Mouse (Mus musculus): Measurements from ENCODE around the gene Abcb1b. TPM values are rescaled to one million over a fixed set of nuclear protein-coding genes. Genes with fewer than 3 reads are reported as not detected.

The Abcb1b gene
- 1.5 TPM in 2 replicates for polyA plus RNA-seq (2012; rRNA removed)

DNA sequence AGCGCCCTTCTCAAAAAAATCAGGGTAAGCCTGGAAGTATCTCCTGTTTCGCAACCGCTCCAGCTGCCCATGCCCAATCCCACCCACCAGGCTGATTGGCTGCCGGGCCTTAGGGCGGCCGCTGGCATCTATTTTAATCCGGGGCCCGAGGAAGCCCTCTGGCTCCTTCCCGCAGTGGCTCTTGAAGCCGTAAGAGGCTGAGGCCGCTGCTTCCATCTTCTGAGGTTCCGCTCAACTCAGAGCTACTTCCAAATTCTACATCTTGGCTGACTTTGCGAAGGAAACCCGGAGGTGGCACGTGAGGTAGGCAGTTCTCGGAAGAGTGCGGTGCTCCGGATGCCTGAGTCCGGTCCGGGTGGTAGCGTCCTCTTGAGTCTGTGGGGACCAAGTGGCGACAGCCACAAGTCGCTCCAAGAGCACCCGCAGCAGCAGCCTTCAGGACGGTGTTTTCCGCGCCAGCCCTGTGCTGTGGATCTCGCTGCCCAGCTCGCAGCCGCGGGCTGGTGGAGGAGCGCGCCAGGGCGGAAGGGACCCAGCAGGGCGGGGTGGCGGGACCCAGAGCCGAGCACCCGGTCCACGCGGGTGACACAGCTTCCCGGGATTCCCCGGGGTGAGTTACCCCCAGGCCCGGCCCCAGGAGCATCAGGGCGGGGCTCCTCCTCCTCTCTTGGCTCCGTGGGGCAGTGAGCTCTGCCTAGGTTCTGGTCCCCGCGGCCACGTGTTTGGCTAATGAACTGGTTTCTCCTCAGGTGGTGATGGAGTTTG is at the start of gene Abcb1b:
Gene Abcb1b, plus strand, starts transcription at position 161 of the 765 bp plus-strand sequence.
- peak within 1 kb of the TSS; percentile 62 for H3K4me3 ChIP-seq (replicated peaks; ENCODE audit: insufficient read depth, low read depth, low read length)
- DNase-seq: peak; percentile 14 to 30
- no peak within 1 kb of the TSS for H3K27ac ChIP-seq (ENCODE audit: insufficient read depth, low read length)
- under 1% methylated on average over 46 of the region's 48 CpGs for WGBS
- no peaks in the 10 kb centered on the region; the same call in 1 of the 2 replicates for H3K27me3 ChIP-seq (ENCODE audit: control insufficient read depth, insufficient read depth, low read length)
- no peaks in the 10 kb centered on the region; the same call in 1 of the 2 replicates for H3K4me1 ChIP-seq (ENCODE audit: control insufficient read depth, insufficient read depth, low read length)
- TF ChIP-seq CTCF (IDR thresholded peaks at IDR 0.05; ENCODE audit: borderline replicate concordance, insufficient read depth, low read depth, low read length) (no peak), POLR2A (IDR thresholded peaks at IDR 0.05; ENCODE audit: borderline replicate concordance, insufficient read depth, low read length) (no peak)

- TF ChIP-seq POLR2A (IDR thresholded peaks at IDR 0.05; ENCODE audit: borderline replicate concordance, insufficient read depth, low read length) (no peak), CTCF (IDR thresholded peaks at IDR 0.05; ENCODE audit: borderline replicate concordance, insufficient read depth, low read depth, low read length) (no peak)
- no peaks in the 10 kb centered on the region for H3K27me3 ChIP-seq (ENCODE audit: control insufficient read depth, insufficient read depth, low read length)
- WGBS: 63% methylated on average over 3 of the region's 3 CpGs
- no peak for DNase-seq
- H3K27ac ChIP-seq (ENCODE audit: insufficient read depth, low read length): no peak overlapping the region
- no peak overlapping the region for H3K4me3 ChIP-seq (replicated peaks; ENCODE audit: insufficient read depth, low read depth, low read length)
- H3K4me1 ChIP-seq (ENCODE audit: control insufficient read depth, insufficient read depth, low read length): no peaks in the 10 kb centered on the region
Observed at GRCm38 (mm10) chr5:8772866-8773265, 25.1 kb upstream of the Abcb1b start.

DNA sequence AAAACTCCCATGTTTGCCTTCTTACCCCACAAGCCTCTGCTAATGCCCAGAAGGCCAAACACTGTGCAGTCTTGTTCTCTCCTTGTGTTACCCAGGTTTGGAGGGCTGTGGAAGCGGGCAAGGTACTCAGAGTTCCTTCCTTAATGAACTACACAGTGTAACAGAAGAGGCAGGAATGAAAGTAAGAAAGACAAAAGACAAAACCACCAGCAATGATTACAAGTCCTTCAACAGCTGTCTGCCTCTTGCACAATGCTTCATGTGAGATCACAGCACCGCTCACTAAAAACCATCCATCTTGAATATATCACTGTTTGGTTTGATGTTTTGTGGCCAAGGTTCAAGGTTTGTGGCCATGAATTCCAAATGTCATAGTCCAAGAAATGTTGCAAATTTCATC is 19.6 kb upstream of the Abcb1b start:
- Histone ChIP-seq H3K27me3 (ENCODE audit: control insufficient read depth, insufficient read depth, low read length) (no peaks in the 10 kb centered on the region), H3K4me3 (replicated peaks; ENCODE audit: insufficient read depth, low read depth, low read length) (no peak overlapping the region), H3K27ac (ENCODE audit: insufficient read depth, low read length) (no peak overlapping the region), H3K4me1 (ENCODE audit: control insufficient read depth, insufficient read depth, low read length) (no peaks in the 10 kb centered on the region)
- TF ChIP-seq CTCF (IDR thresholded peaks at IDR 0.05; ENCODE audit: borderline replicate concordance, insufficient read depth, low read depth, low read length): no peak
- no peak for TF ChIP-seq POLR2A (IDR thresholded peaks at IDR 0.05; ENCODE audit: borderline replicate concordance, insufficient read depth, low read length)
- DNase-seq: no peak
- WGBS: 85% methylated on average over 2 of the region's 2 CpGs

DNA sequence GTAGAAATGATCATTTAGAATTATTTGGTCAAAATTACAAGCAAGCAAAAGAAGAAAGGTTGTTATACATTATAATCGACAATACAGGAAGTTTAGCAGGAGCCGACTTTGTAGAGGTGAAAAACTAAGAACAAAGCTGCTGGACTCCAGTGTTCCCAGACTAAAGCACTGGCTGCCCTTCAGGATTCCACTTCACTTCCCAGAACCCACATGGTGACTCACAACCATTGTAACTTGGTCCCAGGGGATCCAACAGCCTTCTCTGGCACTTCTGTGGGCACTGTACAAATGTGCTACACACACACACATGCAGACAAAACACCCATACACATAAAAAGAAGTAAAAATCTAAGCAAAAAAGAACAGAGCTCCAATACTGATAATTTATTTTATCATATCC is 19.2 kb upstream of the Abcb1b start:
- no peak for DNase-seq
- Histone ChIP-seq H3K4me3 (replicated peaks; ENCODE audit: insufficient read depth, low read depth, low read length) (no peak overlapping the region), H3K27me3 (ENCODE audit: control insufficient read depth, insufficient read depth, low read length) (no peaks in the 10 kb centered on the region), H3K4me1 (ENCODE audit: control insufficient read depth, insufficient read depth, low read length) (no peaks in the 10 kb centered on the region), H3K27ac (ENCODE audit: insufficient read depth, low read length) (no peak overlapping the region)
- 94% methylated on average over 2 of the region's 2 CpGs for WGBS
- TF ChIP-seq POLR2A (IDR thresholded peaks at IDR 0.05; ENCODE audit: borderline replicate concordance, insufficient read depth, low read length): no peak

DNA sequence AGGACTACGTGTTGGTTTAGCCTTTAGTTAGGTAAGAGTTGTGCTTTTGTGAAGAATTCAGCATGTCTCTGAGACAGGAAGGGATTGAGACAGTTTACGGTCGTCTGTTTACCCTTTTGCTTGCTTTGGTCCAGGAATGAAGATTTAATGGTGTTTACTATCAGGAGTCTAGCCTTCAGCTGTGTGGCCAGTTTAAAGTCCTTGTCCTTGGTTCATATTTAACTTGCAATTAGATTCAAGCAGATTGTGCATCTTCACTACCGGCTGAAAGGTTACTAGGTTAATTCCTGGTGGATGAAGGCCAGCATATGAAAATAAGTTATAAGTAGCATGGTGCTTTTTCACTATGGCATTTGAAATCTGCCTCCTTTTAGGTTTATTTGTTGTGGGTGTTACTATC is 5.7 kb upstream of the Abcb1b start:
- Histone ChIP-seq H3K27me3 (ENCODE audit: control insufficient read depth, insufficient read depth, low read length) (no peaks in the 10 kb centered on the region; the same call in 1 of the 2 replicates), H3K4me1 (ENCODE audit: control insufficient read depth, insufficient read depth, low read length) (no peaks in the 10 kb centered on the region), H3K27ac (ENCODE audit: insufficient read depth, low read length) (no peak overlapping the region), H3K4me3 (replicated peaks; ENCODE audit: insufficient read depth, low read depth, low read length) (no peak overlapping the region)
- 71% methylated on average over 4 of the region's 4 CpGs for WGBS
- TF ChIP-seq POLR2A (IDR thresholded peaks at IDR 0.05; ENCODE audit: borderline replicate concordance, insufficient read depth, low read length): no peak
- no peak for TF ChIP-seq CTCF (IDR thresholded peaks at IDR 0.05; ENCODE audit: borderline replicate concordance, insufficient read depth, low read depth, low read length)
- no peak for DNase-seq

DNA sequence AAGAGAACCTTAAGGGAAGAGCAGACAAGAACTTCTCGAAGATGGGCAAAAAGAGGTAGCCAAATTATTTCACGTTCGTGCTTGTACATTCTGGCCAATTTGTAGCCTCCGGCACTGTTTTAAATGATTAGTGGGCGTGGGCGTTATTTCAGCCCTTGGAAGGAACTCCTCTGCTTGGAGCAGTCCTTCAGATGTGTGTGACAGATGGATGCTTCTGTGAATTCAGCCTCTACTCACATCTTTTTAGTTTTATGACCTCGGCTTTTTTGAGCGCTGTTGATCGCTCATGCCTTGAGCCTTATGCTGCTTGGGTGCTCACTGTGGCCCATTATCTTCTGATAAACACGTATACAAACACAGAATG is 787 bp downstream of the Abcb1b start:
- Histone ChIP-seq H3K27ac (ENCODE audit: insufficient read depth, low read length) (no peak overlapping the region), H3K27me3 (ENCODE audit: control insufficient read depth, insufficient read depth, low read length) (no peaks in the 10 kb centered on the region; the same call in 1 of the 2 replicates), H3K4me1 (ENCODE audit: control insufficient read depth, insufficient read depth, low read length) (no peaks in the 10 kb centered on the region; the same call in 1 of the 2 replicates), H3K4me3 (replicated peaks; ENCODE audit: insufficient read depth, low read depth, low read length) (peak overlapping the region; percentile 62)
- DNase-seq: no peak
- no peak for TF ChIP-seq CTCF (IDR thresholded peaks at IDR 0.05; ENCODE audit: borderline replicate concordance, insufficient read depth, low read depth, low read length)
- TF ChIP-seq POLR2A (IDR thresholded peaks at IDR 0.05; ENCODE audit: borderline replicate concordance, insufficient read depth, low read length): no peak
- 14% methylated on average over 10 of the region's 10 CpGs for WGBS

DNA sequence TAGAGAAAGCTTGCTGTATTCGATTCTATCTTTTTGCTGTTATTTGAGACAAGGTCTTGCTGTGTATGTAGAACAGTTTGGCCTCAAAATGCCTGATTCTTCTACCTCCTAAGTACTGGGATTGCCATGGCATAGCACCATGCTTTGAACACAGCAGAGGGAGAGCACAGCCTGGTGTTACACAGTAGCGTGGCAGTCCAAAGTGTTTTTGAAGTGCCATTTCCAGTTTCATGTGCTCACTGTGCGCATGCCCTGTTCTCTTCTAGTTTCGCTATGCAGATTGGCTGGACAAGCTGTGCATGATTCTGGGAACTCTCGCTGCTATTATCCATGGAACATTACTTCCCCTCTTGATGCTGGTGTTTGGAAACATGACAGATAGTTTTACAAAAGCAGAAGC is 7.8 kb downstream of the Abcb1b start:
- DNase-seq: no peak
- no peak for TF ChIP-seq POLR2A (IDR thresholded peaks at IDR 0.05; ENCODE audit: borderline replicate concordance, insufficient read depth, low read length)
- no peak for TF ChIP-seq CTCF (IDR thresholded peaks at IDR 0.05; ENCODE audit: borderline replicate concordance, insufficient read depth, low read depth, low read length)
- WGBS: 70% methylated on average over 5 of the region's 5 CpGs
- no peak overlapping the region for H3K4me3 ChIP-seq (replicated peaks; ENCODE audit: insufficient read depth, low read depth, low read length)
- no peaks in the 10 kb centered on the region for H3K4me1 ChIP-seq (ENCODE audit: control insufficient read depth, insufficient read depth, low read length)
- H3K27ac ChIP-seq (ENCODE audit: insufficient read depth, low read length): no peak overlapping the region
- no peaks in the 10 kb centered on the region for H3K27me3 ChIP-seq (ENCODE audit: control insufficient read depth, insufficient read depth, low read length)

Measured in cerebellum, adult 2 months (tissue).